Mouse (Mus musculus): ENCODE measurements around the gene Usp39.

- TF ChIP-seq POLR2A (IDR thresholded peaks at IDR 0.05; ENCODE audit: insufficient read length, low read depth): no peak
- TF ChIP-seq USF1 (IDR thresholded peaks at IDR 0.05; ENCODE audit: low read depth): no peak
- TF ChIP-seq E2F4 (IDR thresholded peaks at IDR 0.05; ENCODE audit: insufficient read depth): no peak
- no peak for TF ChIP-seq CEBPB (IDR thresholded peaks at IDR 0.05; ENCODE audit: insufficient read depth, poor library complexity, severe bottlenecking)
Observed at GRCm38 (mm10) chr6:72276141-72276540, 68.8 kb downstream of the Usp39 start.
